Mouse (Mus musculus) erythroblast, embryonic 14.5 days (primary cell): ENCODE measurements around the gene Cpm.

Experiments
- GATA1 ChIP-seq: IDR thresholded peaks from 2 replicates; pipeline ENCODE4 v1.6.1; 2012; ENCODE audit warnings: low read length, inconsistent platforms, mixed read lengths
- TAL1 ChIP-seq: IDR thresholded peaks from 3 replicates; pipeline ENCODE4 v1.6.1; 2012; ENCODE audit warnings: low read length, inconsistent platforms, mixed read lengths

- no peak for TF ChIP-seq GATA1
- no peak for TF ChIP-seq TAL1
These were observed 20.2 kb downstream of the Cpm start for GRCm38 (mm10) chr10:117649292-117650041.
